Mouse (Mus musculus) cerebellum, adult 2 months (tissue): ENCODE measurements around the gene Rnf121. TPM values are rescaled to one million over a fixed set of nuclear protein-coding genes. Genes with fewer than 3 reads are reported as not detected.
"Not testable (repeated sequence)": the region's sequence is repeated elsewhere in the genome, so short reads cannot be mapped to it uniquely, and the experiment has no call there.

Experiments
- DNase-seq, 2 experiments: peaks; one replicate each; pipeline ENCODE4 v3.0.0; 2021
- H3K27ac ChIP-seq: fragments of 200-500 bp; 2 replicates; pipeline ENCODE4 v1.5.1; 2012; ENCODE audit warnings: low read length, control low read depth, inconsistent platforms; ENCODE audit not compliant: insufficient read depth
- H3K27me3 ChIP-seq: fragments of 200-500 bp; 2 replicates; pipeline ENCODE4 v1.6.1; 2012; ENCODE audit warnings: inconsistent platforms, mild to moderate bottlenecking, low read length, moderate library complexity; ENCODE audit not compliant: control insufficient read depth, insufficient read depth
- H3K4me1 ChIP-seq: fragments of 200-500 bp; 2 replicates; pipeline ENCODE4 v1.6.1; 2011; ENCODE audit warnings: low read length; ENCODE audit not compliant: control insufficient read depth, insufficient read depth
- H3K4me3 ChIP-seq: fragments of 200-500 bp; replicated peaks from 2 replicates; pipeline ENCODE3; 2011; ENCODE audit warnings: mild to moderate bottlenecking, low read depth, low read length, control low read depth; ENCODE audit not compliant: insufficient read depth
- CTCF ChIP-seq: fragments of 200-500 bp; IDR thresholded peaks from 2 replicates; pipeline ENCODE4 v1.5.1; 2011; ENCODE audit warnings: low read depth, mild to moderate bottlenecking, control low read depth, low read length, moderate library complexity, borderline replicate concordance; ENCODE audit not compliant: insufficient read depth
- POLR2A ChIP-seq: fragments of 200-500 bp; IDR thresholded peaks from 2 replicates; pipeline ENCODE4 v1.6.1; 2011; ENCODE audit warnings: low read length, control low read depth, borderline replicate concordance; ENCODE audit not compliant: insufficient read depth
- WGBS: fragments of 180-500 bp; shearing (Covaris S2); methylation state at CpG from one replicate; pipeline ENCODE4 v1.1.7; 2018; 5-methylcytosine and 5-hydroxymethylcytosine counted together
- polyA plus RNA-seq: library from polyadenylated mRNA; depleted of rRNA; stranded (reverse); fragments of >200 nt; gene quantifications from 2 replicates; pipeline ENCODE4 v1.2.3, GENCODE M21; 2012

Rnf121 gene
- polyA plus RNA-seq, 1 experiment, result 66.6 TPM

DNA sequence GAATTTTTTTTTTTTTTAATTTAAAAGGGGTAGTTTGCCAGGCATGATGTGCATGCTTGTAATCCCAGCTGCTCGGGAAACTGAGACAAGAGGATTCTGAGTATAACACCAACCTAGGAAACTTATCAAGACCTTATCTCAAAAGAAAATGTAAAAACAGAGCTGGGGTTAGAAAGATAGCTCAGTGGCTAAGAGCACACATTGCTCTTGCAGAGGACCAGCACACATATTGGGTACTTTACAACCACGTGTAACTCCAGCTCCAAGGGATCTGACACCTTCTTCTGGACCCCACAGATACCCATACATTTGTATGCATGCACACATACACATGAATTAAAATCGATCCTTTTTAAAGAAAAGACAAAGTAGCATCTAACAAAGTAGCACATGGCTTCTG, 3.9 kb downstream of the Rnf121 start:
- no peak overlapping the region for H3K4me3 ChIP-seq

GRCm38 (mm10) chr7:102048524-102048923, 16.7 kb downstream of the Rnf121 start:
- H3K27me3 ChIP-seq, H3K4me1 ChIP-seq, H3K4me3 ChIP-seq, DNase-seq, H3K27ac ChIP-seq: not testable (repeated sequence)

More for the DNA sequence above, 3.9 kb downstream of the Rnf121 start:
- Histone ChIP-seq H3K4me1 (peaks cover 2% of the 10 kb centered on the region; the same call in 1 of the 2 replicates), H3K27ac (no peak overlapping the region), H3K27me3 (no peaks in the 10 kb centered on the region)
- TF ChIP-seq CTCF (no peak), POLR2A (no peak)
- no peak for DNase-seq
- WGBS, result 90% methylated on average over 3 of the region's 3 CpGs

- peak in 1 of 2 experiments; percentile 22 for DNase-seq
- TF ChIP-seq POLR2A (no peak), CTCF (no peak)
- Histone ChIP-seq H3K4me3 (no peak overlapping the region), H3K4me1 (peaks cover 5% of the 10 kb centered on the region; the same call in 1 of the 2 replicates), H3K27me3 (no peaks in the 10 kb centered on the region), H3K27ac (no peak overlapping the region; the same call in 1 of the 2 replicates)
- WGBS, result 28% methylated on average over 2 of the region's 2 CpGs
Observed at GRCm38 (mm10) chr7:102042314-102042713, 23.0 kb downstream of the Rnf121 start.

- no peaks in the 10 kb centered on the region for H3K4me1 ChIP-seq
- DNase-seq, result no peak
- no peak overlapping the region for H3K4me3 ChIP-seq
- no peak for TF ChIP-seq POLR2A
- no peak for TF ChIP-seq CTCF
- H3K27ac ChIP-seq, result no peak overlapping the region
- no peaks in the 10 kb centered on the region for H3K27me3 ChIP-seq
- 95% methylated on average over 3 of the region's 3 CpGs for whole genome bisulfite sequencing
Observed at GRCm38 (mm10) chr7:102037318-102037717, 28.0 kb downstream of the Rnf121 start.

- no peaks in the 10 kb centered on the region for H3K27me3 ChIP-seq
- H3K4me1 ChIP-seq, result no peaks in the 10 kb centered on the region
- H3K4me3 ChIP-seq, result no peak overlapping the region
- no peak overlapping the region for H3K27ac ChIP-seq
- DNase-seq, result no peak
- no peak for TF ChIP-seq CTCF
- 84% methylated on average over 2 of the region's 2 CpGs for WGBS
Observed at GRCm38 (mm10) chr7:102035534-102035933, 29.7 kb downstream of the Rnf121 start.

DNA sequence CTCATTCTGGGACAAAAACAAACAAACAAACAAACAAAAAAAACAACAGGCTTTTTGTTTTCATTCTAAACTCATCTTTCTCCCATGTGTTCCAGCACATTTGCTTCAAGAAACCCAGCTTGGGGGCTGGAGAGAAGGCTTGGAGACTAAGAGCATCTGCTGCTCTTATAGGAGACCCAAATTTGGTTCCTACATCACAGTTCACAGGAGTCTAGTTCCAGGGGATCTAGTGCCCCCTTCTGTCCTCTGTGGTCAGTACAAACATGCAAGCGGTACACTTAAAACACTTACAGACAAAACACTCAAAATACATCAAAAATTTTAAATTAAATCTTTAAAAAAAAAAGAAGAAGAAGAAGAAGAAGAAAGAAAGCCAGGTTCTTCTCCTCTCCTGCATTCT, 30.4 kb downstream of the Rnf121 start:
- no peaks in the 10 kb centered on the region for H3K27me3 ChIP-seq
- WGBS, result 97% methylated on average over 1 of the region's 1 CpGs
- TF ChIP-seq POLR2A, result no peak
- peak; percentile 37; the same call in 1 of the 2 replicates for TF ChIP-seq CTCF
- no peak overlapping the region for H3K4me3 ChIP-seq
- H3K27ac ChIP-seq, result no peak overlapping the region
- H3K4me1 ChIP-seq, result no peaks in the 10 kb centered on the region
- DNase-seq, result no peak

DNA sequence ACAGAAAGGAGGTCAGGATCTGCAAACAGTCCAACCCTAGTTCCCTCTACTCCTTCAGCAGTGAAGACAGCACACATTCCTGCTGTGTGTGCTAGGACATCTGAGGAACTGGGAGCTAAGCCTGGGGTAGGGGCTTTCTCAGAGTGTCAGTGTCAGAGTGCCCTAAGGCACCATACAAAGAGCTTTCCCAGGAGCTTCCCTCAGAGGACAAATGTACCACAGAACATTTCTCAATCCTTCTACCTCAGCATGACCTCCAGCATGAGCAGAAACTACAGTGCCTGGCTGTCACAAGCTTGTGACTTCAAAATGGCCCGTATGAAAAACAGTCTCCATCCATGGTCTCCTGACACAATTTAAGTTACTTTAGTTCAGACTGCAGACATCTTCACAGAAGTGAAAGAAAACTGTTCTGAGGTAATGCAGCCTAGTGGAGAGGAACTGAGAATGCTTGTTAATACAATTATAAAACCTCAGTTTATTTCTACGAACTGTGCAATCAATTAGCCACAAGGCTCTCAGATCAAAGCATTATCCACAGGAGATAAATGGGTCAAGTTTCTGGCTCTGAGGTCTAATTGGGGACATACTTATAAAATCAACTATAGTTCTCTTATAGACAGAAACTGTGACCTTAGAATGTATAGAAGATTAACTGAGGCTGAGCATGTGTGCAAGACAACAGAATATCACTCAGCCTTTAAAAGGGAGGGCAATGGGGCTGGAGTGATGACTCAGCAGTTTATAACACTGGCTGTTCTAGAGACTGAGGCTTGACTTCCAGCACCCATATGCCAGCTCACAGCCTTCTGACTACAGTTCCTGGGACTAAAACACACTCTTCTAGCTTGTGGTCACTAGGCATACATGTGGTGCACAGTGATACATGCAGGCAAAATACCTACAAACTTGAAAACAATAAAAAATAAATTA, 39.8 kb downstream of the Rnf121 start:
- no peaks in the 10 kb centered on the region for H3K4me1 ChIP-seq
- TF ChIP-seq CTCF, result no peak
- TF ChIP-seq POLR2A, result no peak
- H3K27me3 ChIP-seq, result no peaks in the 10 kb centered on the region
- no peak overlapping the region for H3K27ac ChIP-seq
- H3K4me3 ChIP-seq, result no peak overlapping the region
- 74% methylated on average over 2 of the region's 2 CpGs for WGBS
- DNase-seq, result no peak

GRCm38 (mm10) chr7:102023821-102024220, 41.4 kb downstream of the Rnf121 start:
- no peak for DNase-seq
- TF ChIP-seq CTCF, result no peak
- no peak for TF ChIP-seq POLR2A
- Histone ChIP-seq H3K4me1 (peaks cover 6% of the 10 kb centered on the region; the same call in 1 of the 2 replicates), H3K27ac (no peak overlapping the region), H3K27me3 (no peaks in the 10 kb centered on the region), H3K4me3 (no peak overlapping the region)
- WGBS, result 94% methylated on average over 9 of the region's 9 CpGs

- not testable (repeated sequence) for H3K27ac ChIP-seq, DNase-seq, H3K4me3 ChIP-seq, H3K27me3 ChIP-seq
- 97% methylated on average over 2 of the region's 2 CpGs for WGBS
- peaks cover 16% of the 10 kb centered on the region for H3K4me1 ChIP-seq
Observed at GRCm38 (mm10) chr7:102020934-102021333, 44.3 kb downstream of the Rnf121 start.
